Mouse (Mus musculus) adrenal gland, adult 8-10 months (tissue): Measurements from ENCODE around the gene Trim23. TPM values are rescaled to one million over a fixed set of nuclear protein-coding genes. Genes with fewer than 3 reads are reported as not detected.

Experiments
- total RNA-seq, 4 experiments: library from RNA; stranded (reverse); gene quantifications; 2 replicates each; pipeline ENCODE4 v1.2.4; 2022

The Trim23 gene
- total RNA-seq, 4 experiments from 2014 or later: 19.9 to 23.3 (median 22.0) TPM

Other genes with a start within 250 kb of the Trim23 start
- 10 to 100 TPM; 14.4 to 19.6 (median 16.5) TPM for gene Nln, start 69.2 kb upstream of the Trim23 start, total RNA-seq
- 1 to 10 TPM; 3.9 to 9.4 (median 6.1) TPM for gene Sgtb, start 69.1 kb upstream of the Trim23 start, total RNA-seq
- 10 to 100 TPM; 60.2 to 76.6 (median 62.1) TPM for gene Trappc13, start 328 bp upstream of the Trim23 start, total RNA-seq
- 1 to 10 TPM in 3 of 4 experiments, under 1 TPM in 1; 0.80 to 2.4 (median 1.4) TPM for gene Cenpk, start 49.8 kb downstream of the Trim23 start, total RNA-seq
- 10 to 100 TPM; 12.2 to 15.9 (median 13.9) TPM for gene Ppwd1, start 50.0 kb downstream of the Trim23 start, total RNA-seq
- gene Adamts6, start 109.0 kb downstream of the Trim23 start, total RNA-seq: 10 to 100 TPM in 1 of 4 experiments, 1 to 10 TPM in 3; 1.5 to 10.0 (median 5.5) TPM